Mouse (Mus musculus) left cerebral cortex, postnatal 25 days (tissue): Measurements from ENCODE around the gene Add2. TPM values are rescaled to one million over a fixed set of nuclear protein-coding genes. Genes with fewer than 3 reads are reported as not detected.
A peak's percentile ranks its signal among the peaks of the same experiment; 100 is the strongest.

Source experiments
- DNase-seq, 2 experiments: peaks; one replicate each; pipeline ENCODE4 v3.0.0; 2022; ENCODE audit warnings: low spot score in 2 of 2, mixed read lengths in 1 of 2
- intact Hi-C: fragments of 180-260 bp; cut with DNase I; formaldehyde crosslinking; loops from one replicate; pipeline ENCODE4 v1.15.1; 2025
- total RNA-seq, 2 experiments: library from RNA; stranded (reverse); gene quantifications; 2 replicates each; pipeline ENCODE4 v1.2.3; 2021

The Add2 gene
- total RNA-seq, 2 experiments from 2014 or later = 232 to 242 TPM

- DNase-seq = no peak
- intact Hi-C loops = no loop called here
Measured at GRCm38 (mm10) chr6:86107101-86107500, 78.6 kb downstream of the Add2 start.

GRCm38 (mm10) chr6:86115843-86116242 is 87.4 kb downstream of the Add2 start:
- peak in 1 of 2 experiments; percentile 86 for DNase-seq

GRCm38 (mm10) chr6:86123057-86123456 is 94.6 kb downstream of the Add2 start:
- DNase-seq = no peak
- intact Hi-C loops = no loop called here

More at GRCm38 (mm10) chr6:86115843-86116242, 87.4 kb downstream of the Add2 start:
- intact Hi-C loops = no loop called here

- no peak for DNase-seq
- intact Hi-C loops = loop anchor here (5.0 kb wide), 1 partner anchor 67 kb away; no protein-coding TSS in a partner anchor
Measured at GRCm38 (mm10) chr6:86125761-86126160, 97.3 kb downstream of the Add2 start.

GRCm38 (mm10) chr6:86126953-86127581 is 98.6 kb downstream of the Add2 start:
- intact Hi-C loops = loop anchor here (5.0 kb wide), 1 partner anchor 65 kb away; no protein-coding TSS in a partner anchor

GRCm38 (mm10) chr6:86128504-86128903 is 100.0 kb downstream of the Add2 start:
- DNase-seq = peak in 1 of 2 experiments; percentile 55
- intact Hi-C loops = loop anchor here (1.0 to 5.0 kb wide), 3 partner anchors 64 to 268 kb away; partner anchors contain the start of gene Pcyox1

More at GRCm38 (mm10) chr6:86126953-86127581, 98.6 kb downstream of the Add2 start:
- peak; percentile 70 to 77 for DNase-seq

- intact Hi-C loops = loop anchor here (2.0 to 5.0 kb wide), 2 partner anchors 62 to 267 kb away; partner anchors contain the start of gene Pcyox1
- no peak for DNase-seq
Measured at GRCm38 (mm10) chr6:86129872-86130498, 101.5 kb downstream of the Add2 start.

- intact Hi-C loops = no loop called here
- no peak for DNase-seq
Measured at GRCm38 (mm10) chr6:86133882-86134281, 105.4 kb downstream of the Add2 start.

GRCm38 (mm10) chr6:86136206-86136605 is 107.7 kb downstream of the Add2 start:
- DNase-seq = no peak
- intact Hi-C loops = no loop called here

- no peak for DNase-seq
- intact Hi-C loops = loop anchor here (5.0 kb wide), 1 partner anchor 51 kb away; no protein-coding TSS in a partner anchor
Measured at GRCm38 (mm10) chr6:86141284-86141683, 112.8 kb downstream of the Add2 start.

- no peak for DNase-seq
- intact Hi-C loops = loop anchor here (5.0 kb wide), 1 partner anchor 50 kb away; no protein-coding TSS in a partner anchor
Measured at GRCm38 (mm10) chr6:86141820-86142219, 113.3 kb downstream of the Add2 start.

GRCm38 (mm10) chr6:86144986-86145385 is 116.5 kb downstream of the Add2 start:
- intact Hi-C loops = loop anchor here (5.0 kb wide), 1 partner anchor 47 kb away; no protein-coding TSS in a partner anchor
- DNase-seq = no peak

- no peak for DNase-seq
- intact Hi-C loops = no loop called here
Measured at GRCm38 (mm10) chr6:86148518-86148917, 120.0 kb downstream of the Add2 start.

GRCm38 (mm10) chr6:86149001-86149400 is 120.5 kb downstream of the Add2 start:
- no peak for DNase-seq
- intact Hi-C loops = no loop called here

- DNase-seq = no peak
- intact Hi-C loops = no loop called here
Measured at GRCm38 (mm10) chr6:86152676-86153075, 124.2 kb downstream of the Add2 start.

- intact Hi-C loops = no loop called here
- DNase-seq = no peak
Measured at GRCm38 (mm10) chr6:86153436-86153990, 125.0 kb downstream of the Add2 start.

GRCm38 (mm10) chr6:86154006-86154405 is 125.5 kb downstream of the Add2 start:
- intact Hi-C loops = no loop called here

GRCm38 (mm10) chr6:86154481-86154880 is 126.0 kb downstream of the Add2 start:
- no peak for DNase-seq
- intact Hi-C loops = no loop called here

More at GRCm38 (mm10) chr6:86154006-86154405, 125.5 kb downstream of the Add2 start:
- DNase-seq = no peak

GRCm38 (mm10) chr6:86157253-86158234 is 129.1 kb downstream of the Add2 start:
- intact Hi-C loops = no loop called here
- no peak for DNase-seq
